Mouse (Mus musculus) hematopoietic stem cell, adult 5-6 weeks (primary cell): ENCODE data around the gene Rragd. TPM values are rescaled to one million over a fixed set of nuclear protein-coding genes. Genes with fewer than 3 reads are reported as not detected.
A peak's percentile ranks its signal among the peaks of the same experiment; 100 is the strongest.
"Not testable (repeated sequence)": the region's sequence is repeated elsewhere in the genome, so short reads cannot be mapped to it uniquely, and the experiment has no call there.

Experiments used
- ATAC-seq, 2 experiments: fragments of 125-278 bp in 1 of 2; replicated peaks in 1 of 2; 2 replicates each; pipeline ENCODE4 v1.8.0; 2016 to 2017; ENCODE audit warnings: inconsistent platforms in 2 of 2, mild to moderate bottlenecking in 2 of 2, moderate number of reproducible peaks in 2 of 2, low read depth in 1 of 2, moderate TSS enrichment in 1 of 2; ENCODE audit not compliant: low FRiP score in 2 of 2, poor library complexity in 2 of 2, severe bottlenecking in 2 of 2, insufficient read depth in 1 of 2, low TSS enrichment in 1 of 2
- total RNA-seq: library from RNA; stranded (forward); fragments of 172-1452, 232-1000 nt; gene quantifications from 2 replicates; pipeline ENCODE4 v1.2.3, GENCODE M21; 2017

The Rragd gene
- 0.35 and 0.56 TPM in 2 replicates for total RNA-seq

DNA sequence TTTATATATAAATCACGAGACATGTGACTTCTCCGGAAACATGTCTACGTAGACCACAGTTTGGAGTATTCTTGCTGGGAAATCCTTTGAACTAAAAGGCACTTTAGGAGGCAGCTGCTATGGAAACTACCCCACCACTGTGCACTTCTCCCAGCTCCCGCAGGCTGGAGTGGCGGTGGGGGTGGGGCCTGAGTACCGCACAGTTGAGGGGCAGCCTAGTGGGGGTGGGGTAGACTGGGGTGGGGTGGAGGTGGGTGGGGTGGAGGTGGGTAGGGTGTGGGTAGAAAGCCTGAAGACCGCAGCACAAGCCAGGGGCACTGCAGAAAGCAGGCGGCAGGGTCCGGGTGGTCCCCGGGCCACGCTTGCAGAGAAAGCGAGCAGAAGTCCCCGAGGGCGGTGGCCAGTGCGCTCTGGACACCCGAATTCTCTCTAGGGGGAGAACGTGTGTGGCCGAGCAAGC lies at the start of gene Rragd:
Gene Rragd (plus strand): TSS at position 322 of the 460 bp plus-strand sequence.
- peak; percentile 15 to 38; a peak in 1 of 4 replicates for ATAC-seq

DNA sequence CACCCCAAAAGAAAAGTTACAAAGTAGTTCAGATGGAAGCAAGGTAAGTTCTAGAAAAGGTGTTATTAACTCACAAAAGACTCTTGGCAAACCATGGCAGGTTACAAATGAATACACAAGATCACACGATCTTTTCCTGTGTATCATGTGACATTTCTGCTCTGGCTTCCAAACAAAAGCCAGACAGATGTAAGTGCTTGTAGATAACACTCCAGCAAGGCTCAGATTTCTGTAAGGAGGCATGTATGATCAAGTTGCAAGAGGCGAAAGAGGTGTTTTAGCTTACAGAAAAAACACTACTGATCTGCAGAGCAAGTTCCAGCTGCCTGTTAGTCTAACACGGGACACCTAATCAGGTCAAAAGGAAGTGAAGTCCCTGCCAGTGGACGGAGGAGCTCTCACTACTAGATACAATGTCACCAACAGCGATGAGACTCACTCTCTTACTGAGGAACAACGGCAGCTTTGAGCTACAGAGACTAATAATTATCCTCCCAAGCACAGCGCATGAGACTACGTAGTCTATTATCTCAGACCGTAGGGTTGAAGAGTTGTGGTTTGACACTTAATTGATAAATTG lies 46.0 kb upstream of the Rragd start:
- ATAC-seq, result no peak

DNA sequence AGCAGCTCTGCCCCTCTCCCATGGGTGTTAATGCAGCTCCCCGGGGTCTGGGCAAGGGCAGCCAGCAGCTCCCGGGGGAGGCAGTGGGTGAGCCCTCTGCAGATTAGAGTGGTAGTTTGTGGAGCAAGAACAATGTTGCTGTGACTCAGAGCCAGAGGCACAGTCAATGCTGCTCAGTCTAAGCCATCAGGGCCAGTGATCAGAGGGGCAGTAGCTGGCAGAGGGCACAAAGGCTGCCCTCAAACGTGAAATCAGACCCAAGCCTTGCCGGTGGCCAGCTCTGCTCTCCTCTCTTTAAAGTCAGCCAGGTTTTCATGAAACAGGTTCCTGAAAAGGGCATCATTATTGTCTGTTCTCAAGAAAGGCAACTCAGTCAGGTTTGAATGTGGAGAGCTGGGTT lies 43.3 kb upstream of the Rragd start:
- no peak for ATAC-seq

DNA sequence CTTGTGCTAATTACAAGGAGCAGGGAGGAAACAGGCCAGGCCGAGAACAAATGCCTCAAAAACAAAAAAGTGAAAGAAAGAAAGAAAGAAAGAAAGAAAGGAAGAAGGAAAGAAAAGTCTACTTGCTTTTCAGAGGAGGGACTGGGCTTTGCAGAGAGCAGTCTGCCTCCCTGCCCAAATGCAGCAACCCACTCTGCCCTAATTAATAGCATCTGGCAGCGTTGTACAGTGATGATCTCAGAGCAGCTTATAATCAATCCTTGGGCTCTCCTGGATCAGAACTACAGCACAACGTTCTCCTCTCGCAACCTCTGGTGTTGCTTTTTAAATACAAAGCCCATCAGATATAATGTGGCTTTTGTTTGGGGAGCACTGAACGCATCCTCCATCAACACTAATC lies 42.9 kb upstream of the Rragd start:
- no peak for ATAC-seq

DNA sequence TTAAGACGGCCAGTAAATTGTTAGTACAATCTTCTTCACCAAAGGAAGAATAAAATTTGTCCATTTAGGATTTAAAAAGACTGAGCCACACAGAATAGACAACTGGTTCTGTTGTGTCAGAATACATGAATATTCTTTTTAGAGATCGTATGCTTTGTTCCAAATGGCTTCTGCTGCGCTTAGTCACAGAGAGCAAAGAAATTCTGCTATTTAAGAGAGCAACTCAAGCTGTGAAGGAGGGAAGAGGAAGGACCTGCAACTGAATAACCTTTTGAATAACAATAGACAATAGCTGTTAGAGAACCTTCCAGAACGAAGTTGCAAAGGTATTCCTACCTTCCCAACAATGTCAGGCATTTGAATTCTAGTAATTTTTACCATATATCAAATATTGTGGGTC lies 41.9 kb upstream of the Rragd start:
- ATAC-seq, result no peak

DNA sequence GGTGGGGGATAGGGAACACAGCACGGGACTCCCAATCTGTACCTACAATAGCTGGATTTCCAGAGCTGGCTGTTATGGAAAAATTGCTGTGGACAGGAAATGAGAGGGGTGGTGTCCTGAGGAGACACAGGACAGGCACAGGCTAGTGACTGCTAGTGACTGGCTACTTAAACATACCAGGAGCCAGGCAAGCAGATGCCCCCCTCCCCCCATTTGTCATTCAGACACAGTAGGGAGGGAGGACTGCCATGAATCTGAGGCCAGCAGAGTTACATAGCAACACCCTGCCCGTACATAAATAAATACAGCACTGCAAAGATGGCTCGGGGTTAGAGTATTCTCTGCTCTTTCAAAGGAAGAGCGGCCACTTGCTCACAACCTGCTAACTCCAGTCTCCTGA lies 35.2 kb upstream of the Rragd start:
- ATAC-seq, result no peak

DNA sequence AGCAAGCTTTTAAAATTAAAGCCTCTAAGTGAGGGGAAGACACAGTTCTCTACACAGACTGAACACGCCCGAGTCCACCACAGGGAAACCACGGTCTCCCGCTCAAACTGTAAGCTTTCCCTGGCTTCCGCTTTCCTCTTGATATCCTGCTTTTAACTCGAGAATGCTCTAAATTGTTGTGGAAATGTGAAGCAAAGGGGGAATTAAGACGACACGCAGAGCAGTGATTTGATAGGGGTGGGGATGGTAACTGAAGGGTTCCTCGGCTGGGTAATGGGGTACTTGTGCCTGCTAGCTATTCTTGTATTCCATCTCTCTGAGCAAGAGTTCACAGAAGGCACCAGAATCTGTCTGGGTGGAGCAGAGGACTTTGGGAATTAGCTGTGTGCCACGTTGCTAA lies 34.1 kb upstream of the Rragd start:
- ATAC-seq, result no peak

DNA sequence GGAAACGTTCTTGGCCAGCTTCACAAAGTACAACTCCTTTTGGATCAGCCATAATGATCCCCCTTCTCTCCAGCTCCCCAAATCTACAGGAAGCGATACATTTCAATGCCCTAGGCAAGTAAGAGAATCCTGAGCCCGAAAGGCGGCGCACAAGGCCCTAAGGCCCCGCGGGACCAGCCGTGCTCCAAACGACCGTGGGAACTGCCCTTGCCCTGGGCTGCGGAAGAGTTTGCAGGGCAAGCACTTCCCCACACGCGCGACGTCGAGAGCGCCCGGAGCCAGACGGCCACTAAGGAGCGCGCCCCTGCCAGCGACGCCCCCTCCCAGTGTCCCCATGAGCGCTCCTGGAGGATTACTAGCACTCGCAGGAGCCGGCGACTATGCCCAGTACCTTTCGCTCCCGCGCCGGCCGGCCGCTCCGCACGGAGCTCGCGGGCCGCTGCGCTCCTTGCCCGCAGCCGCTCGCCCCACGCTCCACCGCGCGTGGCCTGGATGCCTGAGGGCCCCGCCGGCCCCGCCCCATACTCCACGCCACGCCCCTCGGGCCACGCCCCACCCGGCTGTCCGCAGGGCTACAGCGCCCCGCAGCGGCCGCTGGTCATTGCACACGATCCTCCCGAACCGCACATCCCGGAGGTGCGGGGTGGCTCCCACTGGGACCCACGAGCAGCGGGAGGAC lies 32.3 kb upstream of the Rragd start, which contains the start of gene Ankrd6:
Gene Ankrd6 (minus strand): TSS at position 486 of the 679 bp plus-strand sequence.
- peak; percentile 73 to 87 for ATAC-seq

DNA sequence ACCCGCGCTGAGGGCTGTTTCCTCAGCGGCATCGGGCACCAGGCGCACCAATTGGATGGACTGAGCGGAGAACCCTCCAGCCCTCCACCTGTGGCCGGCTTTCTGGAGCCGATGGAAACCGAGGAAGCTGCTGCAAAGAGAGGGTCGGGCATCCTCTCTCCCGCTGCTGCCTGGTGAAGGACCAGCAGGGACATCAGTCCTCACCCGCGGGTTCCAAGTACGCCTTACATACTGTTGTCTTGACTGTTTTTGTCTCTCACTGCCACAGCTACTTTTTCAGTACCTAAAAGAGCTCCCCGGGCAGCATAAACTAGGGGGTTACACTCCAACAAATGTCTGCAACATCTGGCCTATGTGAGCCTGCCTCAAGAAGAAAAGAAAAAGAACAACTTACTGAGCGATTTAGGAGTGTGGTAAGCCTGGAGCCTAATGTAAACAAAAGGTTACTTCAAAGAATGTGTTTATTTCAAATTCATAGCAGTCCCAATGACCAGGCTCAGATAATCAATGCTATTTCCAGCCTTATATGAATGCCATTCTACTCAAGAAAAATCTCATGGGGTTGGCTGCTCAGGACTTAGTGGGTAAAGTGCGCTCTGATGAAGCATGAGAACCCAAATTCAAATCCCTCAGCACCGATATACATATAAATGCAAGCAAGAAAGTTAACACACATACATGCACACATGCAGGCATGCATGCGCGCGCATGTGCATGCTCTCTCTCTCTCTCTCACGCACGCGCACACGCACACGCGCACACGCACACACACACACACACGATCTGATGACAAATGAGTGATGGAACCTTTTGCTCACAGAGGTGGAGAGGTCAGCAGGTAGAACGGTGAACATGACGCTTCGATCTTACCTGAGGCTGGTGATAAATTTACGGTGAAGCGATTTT lies 31.5 kb upstream of the Rragd start:
- peak in 1 of 2 experiments; percentile 38; a peak in 1 of 4 replicates for ATAC-seq

DNA sequence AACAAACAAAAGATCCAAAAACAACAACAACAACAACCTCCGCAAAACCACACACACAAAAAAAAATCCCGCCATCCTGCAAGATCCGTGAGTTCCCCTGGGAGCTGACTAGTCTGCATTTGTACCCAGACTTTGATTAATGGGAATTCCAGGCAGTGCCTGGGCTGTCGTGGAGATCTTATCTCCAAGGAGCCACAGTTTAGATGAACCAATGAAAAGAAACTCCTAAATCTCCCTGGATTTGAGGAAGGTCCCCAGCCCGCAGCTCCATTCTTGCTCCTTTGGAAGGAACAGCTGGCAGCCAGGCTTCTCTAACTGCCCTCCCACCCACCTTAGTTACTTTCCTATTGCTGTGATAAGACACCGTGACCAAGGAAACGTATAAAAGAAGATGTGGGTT lies 30.2 kb upstream of the Rragd start:
- no peak for ATAC-seq

DNA sequence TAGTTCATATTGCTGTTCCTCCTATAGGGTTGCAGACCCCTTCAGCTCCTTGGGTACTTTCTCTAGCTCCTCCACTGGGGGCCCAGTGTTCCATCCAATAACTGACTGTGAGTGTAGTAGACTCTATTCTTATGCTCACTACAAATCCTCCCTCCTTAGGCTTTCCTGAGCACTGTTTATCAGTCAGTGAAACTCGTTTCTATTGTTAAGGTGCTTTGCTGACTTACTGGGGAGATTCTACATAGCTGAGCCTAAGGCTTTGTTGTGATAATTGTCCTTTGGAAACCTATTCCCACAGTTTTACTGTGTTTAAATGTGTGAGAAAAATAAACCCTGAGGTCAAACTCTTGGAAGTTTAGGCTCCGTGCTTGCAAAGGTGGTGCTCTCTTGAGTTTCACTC lies 26.4 kb upstream of the Rragd start:
- no peak for ATAC-seq

DNA sequence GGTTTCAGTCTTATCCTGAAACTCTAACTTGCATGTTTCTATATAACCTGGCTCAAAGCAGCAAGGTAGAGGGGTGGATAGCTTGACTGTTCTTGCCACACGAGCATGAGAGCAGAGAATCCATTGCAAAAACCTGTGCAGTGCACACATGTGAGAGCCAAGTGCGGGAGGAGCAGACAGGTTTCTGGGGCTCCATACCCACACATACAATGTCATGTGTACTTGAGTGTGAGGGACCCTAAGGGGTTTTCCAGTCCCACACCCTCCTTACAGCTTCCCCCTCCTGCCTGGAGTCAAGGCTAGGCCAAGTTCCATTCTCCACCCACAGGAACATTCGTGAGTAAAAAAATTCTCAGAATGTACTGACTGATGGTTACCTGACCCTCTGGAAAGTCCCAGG lies 21.4 kb upstream of the Rragd start:
- ATAC-seq, result no peak

DNA sequence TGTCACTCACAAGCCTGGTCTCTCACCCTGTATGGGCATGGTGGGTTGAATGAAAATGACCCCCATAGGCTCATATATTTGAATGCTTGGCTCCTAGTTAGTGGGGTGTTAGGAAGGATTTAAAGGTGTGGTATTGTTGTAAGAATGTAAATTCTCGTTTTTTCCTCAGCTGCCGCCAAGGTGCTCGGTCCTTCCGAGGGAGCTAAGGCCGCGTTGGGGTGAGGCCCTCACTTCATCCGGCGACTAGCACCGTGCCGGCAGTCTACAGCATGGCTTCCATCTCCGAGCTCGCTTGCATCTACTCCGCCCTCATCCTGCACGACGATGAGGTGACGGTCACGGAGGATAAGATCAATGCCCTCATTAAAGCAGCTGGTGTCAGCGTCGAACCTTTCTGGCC lies 18.2 kb upstream of the Rragd start:
- ATAC-seq, result not testable (repeated sequence)

DNA sequence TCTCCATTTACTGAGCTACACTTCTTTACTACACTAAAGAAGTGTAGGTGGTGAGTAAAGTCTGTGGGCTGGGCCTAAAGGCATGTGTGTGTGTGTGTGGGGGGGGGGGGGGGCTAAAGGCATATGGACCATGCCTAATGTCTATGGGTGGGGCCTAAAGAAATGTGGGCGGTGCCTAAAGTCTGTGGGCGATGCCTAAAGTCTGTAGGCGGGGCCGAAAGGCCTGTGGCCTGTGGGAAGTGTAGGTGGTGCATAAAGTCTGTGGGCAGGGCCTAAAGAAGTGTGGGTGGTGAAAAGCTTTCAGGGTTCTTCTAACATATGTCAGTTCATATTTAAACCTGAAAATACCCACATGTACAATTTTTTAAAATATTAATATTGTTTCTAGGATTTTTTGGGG lies 5.5 kb upstream of the Rragd start:
- ATAC-seq, result no peak

DNA sequence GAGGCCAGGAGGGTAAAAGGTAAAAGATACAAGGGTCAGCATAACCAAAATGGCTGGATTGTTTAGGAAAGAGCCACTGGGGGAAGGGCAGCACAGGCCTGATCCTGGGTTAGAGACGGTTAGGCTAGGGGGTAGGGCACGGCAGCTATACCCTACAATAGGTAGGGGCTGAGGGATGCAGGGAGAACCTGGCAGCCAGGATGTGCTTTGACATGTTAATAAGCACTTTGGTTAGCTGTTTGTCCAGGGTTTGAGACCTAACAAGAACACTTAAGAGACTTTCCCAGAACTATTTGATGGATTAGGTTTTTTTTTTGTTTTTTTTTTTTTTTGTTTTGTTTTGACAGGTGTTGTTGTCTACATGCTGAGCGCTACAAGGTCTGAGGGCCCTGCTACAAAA lies 2.8 kb upstream of the Rragd start:
- no peak for ATAC-seq

DNA sequence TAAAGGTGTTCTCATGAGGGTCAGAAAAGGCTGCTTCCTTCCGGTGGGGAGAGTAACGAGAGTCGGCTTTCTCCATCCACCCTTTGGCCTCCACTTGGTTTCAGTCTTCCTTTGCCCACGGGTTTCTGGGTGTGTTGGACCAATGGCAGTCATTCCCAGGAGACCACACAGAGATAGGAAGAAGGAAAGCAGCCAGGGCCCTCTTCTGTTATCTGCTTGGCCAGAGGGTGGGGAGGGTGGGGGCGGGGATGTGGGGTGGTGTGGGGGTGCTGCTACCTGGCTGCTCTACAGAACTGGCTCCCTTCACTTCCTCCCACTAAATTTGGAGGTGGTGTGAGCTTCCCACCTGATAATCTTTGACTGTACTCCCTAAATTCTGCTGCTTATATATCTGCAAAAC lies 1.2 kb upstream of the Rragd start:
- ATAC-seq, result no peak

DNA sequence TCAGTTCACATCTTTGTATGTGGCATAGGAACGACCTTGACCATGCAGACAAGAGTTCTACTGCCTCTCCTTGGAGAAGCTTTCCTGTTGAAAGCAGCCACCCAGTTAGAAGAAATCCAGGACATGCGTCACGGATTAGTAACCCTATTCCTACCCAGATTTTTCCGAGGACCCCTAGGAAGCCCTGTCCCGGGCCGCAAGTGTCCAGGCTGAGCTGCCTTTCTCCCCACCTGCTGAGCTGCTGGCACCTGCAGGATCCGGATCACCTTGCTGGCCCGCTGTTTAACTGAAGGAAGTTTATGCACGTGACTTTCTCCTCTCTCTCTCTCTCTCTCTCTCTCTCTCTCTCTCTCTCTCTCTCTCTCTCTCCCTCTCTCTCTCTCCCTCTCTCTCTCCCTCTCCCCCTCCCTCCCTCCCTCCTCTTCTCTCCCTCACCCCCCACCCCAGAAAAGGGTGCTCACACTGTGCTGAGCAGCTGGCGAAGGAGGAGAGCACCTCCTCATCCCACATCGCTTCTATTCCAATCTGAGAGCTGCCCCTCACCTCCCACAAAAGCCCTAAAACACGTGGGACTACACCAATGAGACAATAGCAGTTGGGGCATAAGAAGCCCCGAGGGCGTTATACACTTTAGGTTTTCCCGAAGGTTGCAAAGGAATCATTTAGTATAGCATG lies 659 bp upstream of the Rragd start:
- ATAC-seq, result 0 out of 4 replicates have a peak, but pooled peaks of 1 of the 2 experiments have one; percentile 9
